Mouse (Mus musculus) thymus, postnatal 14 days (tissue): ENCODE data around the gene Dhrs11.
A peak's percentile ranks its signal among the peaks of the same experiment; 100 is the strongest.

Experiments used
- DNase-seq: peaks from one replicate; pipeline ENCODE4 v3.0.0; 2021

Gene Dhrs11

DNA sequence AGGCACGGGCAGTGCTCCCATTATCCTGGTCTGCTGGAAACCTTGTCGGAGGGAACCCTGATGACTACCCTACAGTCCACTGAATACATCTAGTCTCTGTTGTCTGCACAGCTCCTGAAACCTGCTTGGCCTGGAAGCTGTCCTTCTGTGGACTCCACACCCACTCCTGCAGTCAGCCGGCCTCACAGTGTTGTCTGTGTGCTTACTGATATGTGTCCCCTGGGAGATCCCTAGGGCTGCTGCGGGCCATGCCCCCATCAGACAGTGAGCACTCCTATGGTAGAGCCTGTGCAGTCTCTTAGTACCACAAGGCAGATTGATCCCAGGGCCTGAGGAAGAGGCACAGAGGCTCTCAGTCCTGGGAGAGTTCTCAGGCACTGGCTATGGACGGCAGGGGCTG, 6.3 kb downstream of the Dhrs11 start:
- no peak for DNase-seq

DNA sequence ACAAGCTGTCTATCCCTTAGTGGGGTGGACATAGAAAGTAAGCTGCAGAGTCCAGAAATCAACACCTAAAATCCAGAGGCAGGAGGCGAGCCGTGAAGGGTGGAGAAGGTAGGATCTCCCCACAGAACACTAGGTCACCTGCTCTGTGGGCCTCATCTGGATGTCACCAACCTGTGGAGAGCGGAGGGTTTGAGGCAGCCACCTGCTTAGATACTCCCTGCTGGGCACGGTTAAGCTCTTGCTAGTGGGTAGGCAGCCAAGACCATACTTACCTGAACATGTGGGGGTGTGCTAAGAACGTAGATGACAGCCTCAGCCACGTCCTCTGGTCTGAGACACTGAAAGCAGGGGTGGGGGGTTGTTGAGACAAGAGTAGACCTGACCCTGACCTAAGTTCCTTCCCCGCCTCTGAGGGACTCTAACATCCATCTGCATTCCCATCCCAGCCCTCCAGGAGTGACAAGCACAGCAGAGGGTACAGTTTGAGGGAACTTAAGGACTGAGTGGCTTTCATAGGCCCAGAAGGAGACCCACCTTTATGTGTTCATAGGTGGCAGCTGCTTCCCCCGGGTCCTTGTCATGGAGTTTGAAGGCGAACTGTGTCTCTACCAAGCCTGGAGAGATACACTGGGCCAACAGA, 7.5 kb downstream of the Dhrs11 start:
- no peak for DNase-seq

DNA sequence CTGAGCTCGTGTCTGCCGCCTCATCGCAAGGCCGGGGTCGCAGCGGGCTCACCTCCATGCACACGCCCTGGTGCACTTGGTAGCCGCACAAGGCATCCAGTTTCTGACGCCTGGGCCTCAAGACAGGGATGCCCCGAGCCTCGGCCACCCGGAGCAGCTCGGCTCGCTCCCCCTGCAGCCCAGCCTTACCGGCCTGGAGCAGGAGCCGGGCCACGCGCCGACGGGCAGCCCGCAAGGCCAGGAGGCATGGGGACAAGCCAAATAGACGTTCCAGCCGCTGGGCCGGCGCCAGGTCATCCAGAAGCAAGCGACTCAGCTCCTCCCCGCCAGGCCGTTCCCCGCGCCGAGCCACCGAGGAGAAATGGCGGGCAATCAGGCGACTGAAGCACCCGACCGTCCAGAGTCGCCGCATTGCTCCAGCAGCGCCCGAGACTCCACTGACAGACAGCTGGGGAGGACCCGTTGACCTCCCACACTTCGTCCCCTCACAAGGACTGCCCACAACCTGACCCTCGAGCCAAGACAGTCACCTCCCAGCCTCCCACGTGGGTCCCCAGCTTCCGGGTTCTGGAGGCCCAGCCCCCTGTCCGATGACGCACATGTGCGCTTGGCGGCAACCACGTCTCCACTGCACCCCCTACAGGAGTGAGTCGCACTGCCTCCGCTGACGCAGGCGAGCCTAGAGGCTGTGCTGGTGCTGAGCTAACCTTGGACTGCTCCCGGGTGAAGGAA, 9.7 kb downstream of the Dhrs11 start, which contains the start of gene Mrm1:
TSS of gene Mrm1 (minus strand) at position 555 of the 732 bp plus-strand sequence.
- peak; percentile 97 for DNase-seq

DNA sequence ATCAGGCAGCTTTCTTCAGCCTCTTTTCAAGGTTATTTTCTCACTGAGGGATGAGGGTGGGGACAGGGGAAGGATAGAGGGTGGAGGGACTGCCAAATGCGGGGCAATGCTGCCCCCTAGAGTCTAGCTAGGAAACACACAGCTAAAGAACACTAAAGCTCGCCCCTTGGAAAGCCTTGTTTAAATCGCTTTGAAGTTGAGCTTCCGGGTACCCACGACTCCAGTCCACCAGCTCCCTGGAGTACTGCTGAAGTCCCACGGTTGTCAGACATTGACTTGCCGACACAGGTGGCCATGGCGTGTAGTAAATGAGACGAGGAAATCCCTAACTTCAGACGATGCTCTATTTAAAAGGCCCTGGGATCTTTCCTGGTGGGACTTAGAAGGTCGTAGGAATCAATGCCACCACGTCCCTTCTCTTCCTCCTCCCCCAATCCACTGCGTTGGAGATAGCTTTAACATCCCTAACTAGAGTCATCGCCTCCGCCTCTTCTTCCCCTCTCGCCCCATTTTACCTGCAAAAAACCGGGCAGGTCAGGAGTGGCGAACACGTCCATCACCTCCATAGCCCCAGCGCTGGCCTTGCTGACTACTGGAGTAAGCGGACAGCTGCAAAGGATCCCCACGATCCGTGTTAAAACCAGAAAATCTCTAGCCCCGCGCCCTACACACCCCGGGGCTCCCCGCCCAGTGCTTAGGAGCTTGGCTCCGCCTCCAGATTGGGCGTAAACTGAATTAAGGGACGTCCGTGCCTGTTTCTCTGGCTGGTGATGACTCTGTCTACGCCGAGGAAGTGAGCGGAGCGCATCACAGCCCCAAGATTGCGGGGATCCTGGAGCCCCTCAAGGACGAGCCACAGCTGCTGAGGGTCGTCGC, 10.5 kb downstream of the Dhrs11 start:
- peak; percentile 85 for DNase-seq

DNA sequence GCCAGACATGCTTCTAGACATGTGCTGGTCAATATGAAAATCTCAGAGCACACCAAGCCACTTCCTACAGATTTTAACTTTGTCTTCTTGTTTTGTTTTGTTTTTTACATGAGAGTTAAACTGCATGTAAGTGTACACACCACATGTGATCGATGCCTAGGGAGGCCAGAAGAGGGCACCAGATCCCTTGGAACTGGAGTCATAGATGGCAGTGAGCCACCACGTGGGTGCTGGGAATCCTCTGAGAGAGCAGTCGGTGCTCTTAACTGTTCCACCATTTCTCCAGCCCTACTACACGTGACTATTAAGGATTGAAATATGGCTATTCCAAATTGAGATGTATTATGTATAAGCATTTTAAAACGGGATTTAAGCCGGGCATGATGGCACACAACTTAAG, 11.4 kb downstream of the Dhrs11 start:
- DNase-seq = peak; percentile 35

DNA sequence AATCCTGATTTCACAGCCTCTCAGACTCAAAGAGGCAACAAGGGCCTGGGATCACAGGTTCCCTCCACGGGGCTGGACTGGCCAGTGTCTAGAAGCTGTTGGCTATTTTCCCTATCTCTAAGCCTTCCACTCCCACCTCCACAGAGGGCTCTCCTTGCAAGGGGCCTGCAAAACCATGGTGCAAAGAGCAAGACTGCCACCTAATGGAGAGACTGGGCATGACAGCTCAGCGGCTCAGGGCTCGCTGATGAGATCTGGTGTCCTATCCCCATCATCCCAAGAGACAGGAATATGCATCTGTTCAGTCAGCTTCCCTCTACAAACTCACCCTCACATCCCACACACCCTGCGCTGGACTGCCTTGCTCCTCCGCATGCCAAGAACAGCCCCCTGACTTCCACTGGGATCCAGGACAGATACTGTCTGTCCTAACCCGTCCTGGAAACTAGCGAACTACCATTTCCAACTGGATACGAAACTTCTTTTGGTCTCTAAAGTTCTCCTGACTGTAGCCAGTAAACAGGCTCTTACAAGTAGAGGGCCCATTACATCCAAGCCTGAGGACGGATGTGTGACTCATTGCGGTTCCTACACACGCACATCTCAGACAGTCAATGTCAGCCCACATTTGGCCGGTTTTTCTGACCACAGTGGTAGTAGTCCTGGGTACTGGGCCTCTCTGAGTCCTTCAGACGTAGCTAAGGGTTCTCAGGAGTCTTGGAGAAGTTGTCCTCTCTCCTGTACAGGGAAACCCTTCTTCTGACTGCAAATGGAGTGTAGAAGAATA, 14.9 kb downstream of the Dhrs11 start:
- peak; percentile 76 for DNase-seq

DNA sequence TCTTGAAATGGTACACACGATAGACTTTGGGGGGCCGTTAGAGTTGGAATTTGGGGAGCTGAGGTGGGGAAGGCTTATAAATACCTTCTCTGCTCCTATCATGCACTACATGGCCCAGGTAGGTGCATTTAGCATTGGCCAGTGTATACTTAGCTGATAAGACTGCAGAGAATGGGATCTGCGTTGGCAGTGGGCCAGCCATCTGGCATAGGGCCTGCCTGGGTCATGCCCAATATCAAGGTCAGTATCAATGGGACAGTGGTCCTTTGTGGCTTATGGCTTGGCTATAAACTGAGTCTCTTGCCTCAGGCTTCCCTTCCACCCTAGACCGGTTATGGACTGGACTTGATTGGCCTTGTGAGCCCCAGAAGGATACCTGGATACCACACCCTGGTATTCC, 24.4 kb downstream of the Dhrs11 start:
- no peak for DNase-seq

DNA sequence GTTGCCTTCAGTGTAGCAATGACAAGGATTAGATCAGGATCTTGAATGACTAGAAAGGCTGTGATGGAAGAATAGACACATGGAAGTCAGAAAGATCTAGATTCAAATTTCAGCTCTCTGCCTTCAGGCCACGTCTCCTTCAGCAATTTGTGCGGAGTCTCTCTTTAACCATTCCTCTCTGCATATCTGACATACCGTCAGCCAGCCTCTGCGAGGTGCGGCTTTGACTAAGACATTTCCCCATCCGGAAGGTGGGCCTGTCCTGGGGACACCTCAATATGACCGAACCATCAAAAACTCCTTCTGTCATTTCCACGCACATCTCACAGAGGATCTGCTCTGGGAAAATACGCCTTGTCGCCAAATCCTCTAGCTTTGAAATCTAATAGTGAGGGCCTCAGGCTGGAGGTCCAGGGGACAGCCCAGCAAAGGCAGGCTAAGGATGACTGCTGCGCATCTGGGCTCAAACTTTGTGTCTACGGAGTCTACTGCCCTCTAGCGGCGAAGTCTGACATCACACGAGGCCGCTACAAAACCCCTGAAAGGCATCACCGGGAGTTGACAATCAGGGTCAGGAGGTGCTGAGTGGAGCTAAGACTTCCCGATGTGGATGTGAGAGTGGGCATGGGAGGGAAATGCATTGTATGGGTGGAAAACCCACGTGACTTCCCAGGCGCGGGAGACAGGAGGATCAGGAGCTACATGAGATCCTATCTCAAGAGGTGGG, 31.0 kb downstream of the Dhrs11 start:
- peak; percentile 68 for DNase-seq

DNA sequence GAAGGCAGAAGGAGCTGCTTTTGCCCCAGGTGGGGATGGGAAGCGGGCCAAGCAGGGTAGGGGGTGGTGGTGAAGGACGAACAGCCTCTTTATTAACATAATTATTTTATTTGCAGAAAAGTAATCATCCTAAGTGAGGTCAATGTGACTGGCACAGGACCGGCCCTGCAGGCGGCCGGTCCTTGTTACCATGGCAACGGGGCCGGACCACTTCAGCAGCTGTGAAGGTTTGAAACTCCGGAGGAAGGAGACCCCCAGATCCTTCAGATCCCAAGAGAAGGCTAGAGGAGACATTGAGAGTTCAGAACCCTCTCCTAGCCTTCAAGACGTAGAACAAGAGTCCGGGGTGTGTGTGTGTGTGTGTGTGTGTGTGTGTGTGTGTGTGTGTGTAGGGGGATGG, 31.8 kb downstream of the Dhrs11 start:
- no peak for DNase-seq

DNA sequence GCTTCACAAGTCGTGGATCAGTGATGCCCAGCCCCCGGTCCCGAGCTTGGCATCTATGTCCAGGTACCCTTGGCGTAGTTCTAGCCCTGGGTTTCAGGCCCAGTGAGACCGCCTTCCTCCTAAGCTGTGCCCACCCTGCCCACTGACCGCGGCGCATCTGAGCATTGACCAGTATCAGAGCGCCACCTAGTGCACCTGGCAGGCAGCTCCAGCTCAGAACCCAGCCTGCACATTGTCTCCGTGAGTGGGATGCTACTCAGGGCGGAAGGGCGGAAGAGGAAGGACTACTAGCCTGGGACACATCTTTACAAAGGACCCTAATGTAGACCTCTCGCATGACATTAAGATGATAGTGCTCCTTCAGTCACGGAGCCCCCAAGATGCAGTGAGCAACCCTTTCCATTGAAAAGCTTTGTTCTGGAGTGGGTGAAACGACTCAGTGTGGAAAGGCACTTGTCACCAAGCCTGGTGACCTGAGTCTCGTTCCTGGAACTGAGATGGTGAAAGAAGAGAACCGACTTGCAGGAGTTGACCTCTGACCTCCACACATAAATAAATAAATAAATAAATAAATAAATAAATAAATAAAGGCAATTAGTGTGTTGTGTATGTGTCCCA, 34.2 kb downstream of the Dhrs11 start:
- DNase-seq = peak; percentile 50

DNA sequence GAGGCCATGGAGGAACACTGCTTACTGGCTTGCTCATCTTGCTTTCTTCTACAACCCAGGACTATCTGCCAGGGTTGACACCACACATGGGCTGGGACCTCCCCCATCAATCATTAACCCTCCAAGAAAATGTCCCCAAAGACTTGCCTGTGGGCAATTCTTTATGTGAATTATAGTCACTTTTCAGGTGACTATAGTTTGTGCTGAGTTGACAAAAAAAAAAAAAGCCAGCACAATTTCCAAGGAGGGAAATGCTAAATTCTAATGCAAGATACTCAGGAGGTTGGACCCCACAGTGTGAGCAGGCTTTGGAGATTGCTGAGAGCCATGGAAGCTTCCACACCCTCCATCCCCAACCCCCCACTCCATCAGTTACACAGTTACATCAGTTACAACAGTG, 35.2 kb downstream of the Dhrs11 start:
- DNase-seq = no peak

DNA sequence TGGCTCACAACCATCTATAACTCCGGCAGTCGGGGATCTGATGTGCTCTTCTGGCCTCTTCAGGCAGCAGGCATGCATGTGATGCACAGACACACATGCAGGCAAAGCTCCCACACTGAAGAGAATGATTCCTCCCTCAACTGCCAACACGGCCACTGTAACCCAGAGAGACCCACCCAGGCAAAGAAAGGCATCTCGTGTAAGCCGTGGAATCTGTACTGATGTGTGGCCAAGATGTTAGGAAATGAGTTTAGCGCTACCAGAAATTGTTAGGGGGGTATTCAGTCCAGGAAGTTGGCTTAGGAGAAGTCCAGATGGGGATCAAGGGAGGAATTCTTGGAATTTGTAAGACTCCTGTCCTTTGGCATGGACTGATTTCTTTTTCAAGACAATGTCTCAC, 38.4 kb downstream of the Dhrs11 start:
- no peak for DNase-seq

DNA sequence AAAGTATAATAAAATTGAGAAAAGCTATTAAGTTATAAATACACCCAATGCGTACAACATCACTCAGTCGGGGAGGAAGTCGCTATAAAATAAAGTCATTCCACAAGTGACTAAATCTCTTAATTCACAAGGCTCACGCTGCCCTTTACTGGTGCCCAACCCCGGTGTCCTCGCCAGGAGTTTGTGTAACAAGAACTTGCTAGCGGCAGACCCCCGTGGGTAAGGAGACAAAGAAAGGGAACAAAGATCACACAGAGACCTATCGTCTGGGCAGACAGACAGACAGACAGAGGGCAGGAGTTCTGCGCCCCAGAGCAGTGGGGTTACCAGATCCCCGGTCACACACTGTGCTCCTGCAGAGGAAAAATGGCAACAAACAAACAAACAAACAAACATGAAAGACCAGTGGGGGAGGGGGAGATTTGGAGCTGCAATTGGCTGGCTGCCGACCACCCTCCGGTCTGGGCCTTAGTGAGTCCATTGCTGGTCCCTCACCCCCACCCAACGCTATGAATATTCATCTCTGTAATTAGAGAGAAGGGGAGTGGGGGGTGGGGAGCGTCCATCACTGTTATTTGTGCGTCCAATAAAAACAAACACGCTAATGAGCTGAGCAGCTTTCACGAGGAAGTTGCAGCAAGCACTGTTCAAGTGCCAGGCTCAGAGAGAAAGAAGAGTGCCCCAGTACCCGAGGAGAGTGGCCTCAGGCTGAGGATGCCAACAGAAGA, 48.5 kb downstream of the Dhrs11 start:
- DNase-seq = no peak

DNA sequence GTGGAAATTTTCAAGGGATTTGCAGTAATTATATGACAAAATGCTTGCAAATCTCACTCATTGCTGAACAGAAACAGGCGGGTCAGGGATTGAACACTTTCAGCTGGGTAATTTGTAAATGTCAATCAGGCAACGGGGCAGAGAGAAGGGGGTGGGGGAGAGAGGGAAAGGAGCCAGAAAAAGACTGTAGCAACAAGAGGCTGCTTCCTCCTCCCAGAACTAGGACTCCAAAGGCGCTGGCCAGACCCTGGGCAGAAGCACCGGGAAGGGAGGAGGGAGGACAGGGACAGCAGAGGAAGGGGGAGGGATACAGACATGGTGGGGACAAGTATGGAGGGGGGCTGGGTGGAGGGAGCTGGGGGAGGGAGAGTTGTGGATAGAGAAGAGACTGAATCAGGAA, 53.2 kb downstream of the Dhrs11 start:
- no peak for DNase-seq

DNA sequence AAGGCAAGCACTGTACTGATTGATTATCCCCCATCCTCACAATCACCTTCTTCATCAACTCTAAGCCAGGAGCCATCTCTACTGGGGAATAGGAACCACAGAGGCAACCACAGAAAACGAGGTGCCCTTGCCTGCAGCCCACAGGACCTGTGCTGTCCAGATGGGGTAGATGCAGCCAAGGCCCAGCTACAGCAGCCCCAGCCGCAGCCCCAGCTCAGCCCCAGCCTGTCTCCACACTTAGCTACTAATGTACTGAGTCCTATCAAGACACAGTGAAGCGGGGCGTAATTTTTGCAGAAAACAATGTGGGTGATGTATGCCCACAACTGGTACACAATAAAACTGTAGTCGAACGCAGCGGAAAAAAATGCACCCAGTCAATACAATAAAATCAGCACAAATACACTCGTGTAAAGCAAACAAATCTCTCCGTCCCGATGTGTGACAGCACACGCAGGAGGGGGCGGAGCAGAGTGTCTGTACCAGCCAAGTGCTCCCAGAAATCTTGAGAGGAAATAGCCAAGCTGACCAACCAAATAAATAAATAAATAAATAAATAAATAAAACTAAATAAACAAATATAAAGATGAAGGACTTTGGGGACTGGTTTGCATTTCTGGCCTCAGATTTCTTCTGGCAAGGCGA, 53.8 kb downstream of the Dhrs11 start:
- no peak for DNase-seq
